Mouse (Mus musculus): ENCODE data around the gene Vps72. TPM values are rescaled to one million over a fixed set of nuclear protein-coding genes. Genes with fewer than 3 reads are reported as not detected.

Gene Vps72
- polyA plus RNA-seq, 1 experiment from 2014 or later, result 194 TPM

GRCm38 (mm10) chr3:95169996-95170395 is 59.2 kb downstream of the Vps72 start:
- Histone ChIP-seq H3K36me3 (ENCODE audit: control insufficient read depth, insufficient read depth, low read length) (peaks cover 89% of the 10 kb centered on the region), H3K4me1 (ENCODE audit: control insufficient read depth, insufficient read depth, low read length) (peaks cover 7% of the 10 kb centered on the region; the same call in 1 of the 2 replicates), H3K27ac (replicated peaks; ENCODE audit: low read depth, low read length) (no peak overlapping the region), H3K4me3 (replicated peaks; ENCODE audit: low read depth, low read length) (no peak overlapping the region), H3K4me2 (ENCODE audit: low read length) (no peak overlapping the region), H3K9ac (replicated peaks; ENCODE audit: low read length) (no peak overlapping the region), H3K27me3 (ENCODE audit: control insufficient read depth, insufficient read depth, low read length) (peaks cover 47% of the 10 kb centered on the region), H3K9me3 (ENCODE audit: control insufficient read depth, low read length) (no peaks in the 10 kb centered on the region)
- 86% methylated on average over 10 of the region's 10 CpGs for WGBS
- ATAC-seq (ENCODE audit: low FRiP score, low TSS enrichment) (no peak), DNase-seq (no peak)

DNA sequence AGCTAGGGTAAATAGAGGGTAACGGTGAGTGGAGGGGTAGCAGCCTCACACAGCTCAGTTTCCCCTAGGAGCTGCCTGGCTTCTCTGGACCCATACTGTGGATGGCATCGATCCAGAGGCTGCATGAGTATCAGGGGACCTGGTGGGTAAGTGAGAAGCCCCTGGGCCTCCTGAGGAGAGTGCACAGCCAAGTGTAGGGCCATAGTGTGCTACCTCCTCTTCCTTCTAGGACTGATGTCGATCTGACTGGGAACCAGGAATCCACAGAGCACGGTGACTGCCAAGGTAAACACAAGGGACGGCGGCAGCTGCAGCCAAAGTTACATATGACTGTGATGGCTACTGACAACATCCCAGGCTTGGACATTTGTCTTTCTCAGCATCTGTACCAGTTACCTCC is 60.3 kb downstream of the Vps72 start:
- peaks cover 79% of the 10 kb centered on the region for H3K36me3 ChIP-seq (ENCODE audit: control insufficient read depth, insufficient read depth, low read length)
- no peak overlapping the region for H3K4me3 ChIP-seq (replicated peaks; ENCODE audit: low read depth, low read length)
- H3K27me3 ChIP-seq (ENCODE audit: control insufficient read depth, insufficient read depth, low read length), result peaks cover 47% of the 10 kb centered on the region
- H3K9ac ChIP-seq (replicated peaks; ENCODE audit: low read length), result no peak overlapping the region
- peaks cover 7% of the 10 kb centered on the region; the same call in 1 of the 2 replicates for H3K4me1 ChIP-seq (ENCODE audit: control insufficient read depth, insufficient read depth, low read length)
- ATAC-seq (ENCODE audit: low FRiP score, low TSS enrichment), result no peak
- H3K27ac ChIP-seq (replicated peaks; ENCODE audit: low read depth, low read length), result no peak overlapping the region
- peak; percentile 8 for DNase-seq
- 81% methylated on average over 6 of the region's 6 CpGs for WGBS
- H3K9me3 ChIP-seq (ENCODE audit: control insufficient read depth, low read length), result no peaks in the 10 kb centered on the region
- H3K4me2 ChIP-seq (ENCODE audit: low read length), result no peak overlapping the region

Small RNA genes lying within 50 kb of the gene (microRNA-seq; reads per million reads assigned to microRNA genes)
- not detected for gene Mir8099-1

Other genes with a start within 250 kb of the Vps72 start
- gene Psmb4, start 224.1 kb upstream of the Vps72 start, polyA plus RNA-seq (2014; fragmentation: Nextera tagmentation; extraction: Ambion mirVana), result 377 and 407 TPM in 2 replicates
- 7.3 and 9.1 TPM in 2 replicates for gene Selenbp1, start 178.0 kb upstream of the Vps72 start, polyA plus RNA-seq (2014; fragmentation: Nextera tagmentation; extraction: Ambion mirVana)
- 8.3 and 8.6 TPM in 2 replicates for gene Rfx5, start 156.9 kb upstream of the Vps72 start, polyA plus RNA-seq (2014; fragmentation: Nextera tagmentation; extraction: Ambion mirVana)
- gene Pi4kb, start 136.3 kb upstream of the Vps72 start, polyA plus RNA-seq (2014; fragmentation: Nextera tagmentation; extraction: Ambion mirVana), result 24.3 and 28.7 TPM in 2 replicates
- gene Zfp687, start 95.6 kb upstream of the Vps72 start, polyA plus RNA-seq (2014; fragmentation: Nextera tagmentation; extraction: Ambion mirVana), result 22.5 and 30.0 TPM in 2 replicates
- gene Psmd4, start 68.4 kb upstream of the Vps72 start, polyA plus RNA-seq (2014; fragmentation: Nextera tagmentation; extraction: Ambion mirVana), result 258 and 282 TPM in 2 replicates
- gene Pip5k1a, start 4.1 kb upstream of the Vps72 start, polyA plus RNA-seq (2014; fragmentation: Nextera tagmentation; extraction: Ambion mirVana), result 15.0 and 15.4 TPM in 2 replicates
- 0.47 and 0.49 TPM in 2 replicates for gene Tmod4, start 13.5 kb downstream of the Vps72 start, polyA plus RNA-seq (2014; fragmentation: Nextera tagmentation; extraction: Ambion mirVana)
- gene Scnm1, start 23.0 kb downstream of the Vps72 start, polyA plus RNA-seq (2014; fragmentation: Nextera tagmentation; extraction: Ambion mirVana), result 86.6 and 102 TPM in 2 replicates
- gene Lysmd1, start 23.1 kb downstream of the Vps72 start, polyA plus RNA-seq (2014; fragmentation: Nextera tagmentation; extraction: Ambion mirVana), result 31.7 and 34.7 TPM in 2 replicates
- 0.92 and 3.4 TPM in 2 replicates for gene Tnfaip8l2, start 31.3 kb downstream of the Vps72 start, polyA plus RNA-seq (2014; fragmentation: Nextera tagmentation; extraction: Ambion mirVana)
- 39.0 and 44.4 TPM in 2 replicates for gene Sema6c, start 49.4 kb downstream of the Vps72 start, polyA plus RNA-seq (2014; fragmentation: Nextera tagmentation; extraction: Ambion mirVana)
- 3.7 and 4.2 TPM in 2 replicates for gene Gabpb2, start 106.9 kb downstream of the Vps72 start, polyA plus RNA-seq (2014; fragmentation: Nextera tagmentation; extraction: Ambion mirVana)
- 58.3 and 64.5 TPM in 2 replicates for gene Cdc42se1, start 117.7 kb downstream of the Vps72 start, polyA plus RNA-seq (2014; fragmentation: Nextera tagmentation; extraction: Ambion mirVana)
- 545 and 586 TPM in 2 replicates for gene Mllt11, start 121.1 kb downstream of the Vps72 start, polyA plus RNA-seq (2014; fragmentation: Nextera tagmentation; extraction: Ambion mirVana)
- gene Gm128, start 130.6 kb downstream of the Vps72 start, polyA plus RNA-seq (2014; fragmentation: Nextera tagmentation; extraction: Ambion mirVana), result 0.11 and 0.15 TPM in 2 replicates
- gene Bnipl, start 140.2 kb downstream of the Vps72 start, polyA plus RNA-seq (2014; fragmentation: Nextera tagmentation; extraction: Ambion mirVana), result not detected in 2 replicates
- gene Mindy1, start 170.3 kb downstream of the Vps72 start, polyA plus RNA-seq (2014; fragmentation: Nextera tagmentation; extraction: Ambion mirVana), result 44.2 and 48.2 TPM in 2 replicates
- gene Prune1, start 171.1 kb downstream of the Vps72 start, polyA plus RNA-seq (2014; fragmentation: Nextera tagmentation; extraction: Ambion mirVana), result 59.4 TPM in 2 replicates
- 0.45 and 0.55 TPM in 2 replicates for gene Anxa9, start 196.2 kb downstream of the Vps72 start, polyA plus RNA-seq (2014; fragmentation: Nextera tagmentation; extraction: Ambion mirVana)
- 70.6 and 83.2 TPM in 2 replicates for gene Cers2, start 203.8 kb downstream of the Vps72 start, polyA plus RNA-seq (2014; fragmentation: Nextera tagmentation; extraction: Ambion mirVana)
- gene Setdb1, start 246.2 kb downstream of the Vps72 start, polyA plus RNA-seq (2014; fragmentation: Nextera tagmentation; extraction: Ambion mirVana), result 36.8 and 53.6 TPM in 2 replicates